Mouse (Mus musculus): ENCODE measurements around the gene Pp2d1. TPM values are rescaled to one million over a fixed set of nuclear protein-coding genes. Genes with fewer than 3 reads are reported as not detected.

The Pp2d1 gene
- total RNA-seq, 2 experiments from 2014 or later: not detected

GRCm38 (mm10) chr17:53567346-53568101, 28.3 kb upstream of the Pp2d1 start:
- ATAC-seq (replicated peaks; ENCODE audit: low FRiP score, poor library complexity, severe bottlenecking): peak; percentile 19

DNA sequence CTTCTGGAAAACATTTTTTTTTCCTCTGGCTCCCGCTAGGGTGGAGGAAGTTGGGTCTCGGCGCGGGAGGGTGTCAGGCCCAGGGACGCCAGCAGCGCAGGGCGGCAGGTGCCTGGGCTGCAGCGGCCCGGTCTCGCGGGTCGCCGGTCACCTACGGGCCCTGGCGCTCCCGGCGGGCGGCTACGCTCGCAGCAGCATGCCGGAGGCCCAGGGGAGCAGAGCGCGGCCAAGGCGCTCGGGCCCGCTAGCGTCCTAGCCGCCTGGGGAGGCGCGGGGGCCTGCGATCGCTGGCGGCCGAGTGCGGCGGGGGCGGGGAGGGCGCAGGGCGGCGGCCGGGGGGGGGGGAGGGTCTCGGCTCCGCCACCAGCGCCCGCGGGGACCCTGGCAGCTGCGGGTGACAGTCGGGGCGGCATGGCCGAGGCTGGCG, 27.7 kb upstream of the Pp2d1 start:
- peak; percentile 60 for ATAC-seq (replicated peaks; ENCODE audit: low FRiP score, poor library complexity, severe bottlenecking)

DNA sequence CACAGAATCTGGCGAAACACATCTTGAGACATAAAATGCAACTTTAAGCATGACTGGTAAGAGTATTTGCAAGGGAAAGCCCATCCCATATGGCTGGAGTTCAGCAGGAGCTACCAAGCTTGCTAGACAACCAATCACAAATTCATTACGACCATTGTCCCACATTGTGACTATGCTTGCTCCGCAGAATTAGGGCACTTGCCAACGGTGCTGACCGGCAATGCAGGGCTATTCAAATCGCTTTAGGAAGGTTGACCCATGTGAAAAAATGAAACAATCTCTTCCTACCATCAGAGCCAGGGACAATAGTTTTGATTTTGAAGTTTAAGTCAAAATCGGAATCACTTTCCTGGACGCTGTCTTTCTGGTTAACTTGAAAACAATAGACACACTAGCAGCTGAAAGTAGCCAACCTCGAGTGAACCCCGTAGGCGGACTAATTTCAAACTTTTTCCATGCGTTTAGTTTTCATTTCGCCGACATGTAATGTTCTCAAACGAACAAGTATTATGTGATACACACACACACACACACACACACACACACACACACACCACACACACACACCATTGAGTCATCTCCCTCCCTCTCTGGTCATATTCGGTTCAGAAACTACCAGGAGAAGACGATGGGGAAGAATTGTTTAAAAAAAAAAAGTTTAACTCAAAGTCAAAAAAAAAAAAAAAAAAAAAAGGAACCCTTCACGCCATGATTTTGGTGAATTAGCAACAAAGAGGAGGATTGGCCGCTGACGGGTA, 27.1 kb upstream of the Pp2d1 start, which contains the start of gene Kat2b:
Gene Kat2b, plus strand, starts transcription at position 701 of the 758 bp plus-strand sequence.
- 0 out of 2 replicates have a peak, but pooled peaks have one; percentile 1 for ATAC-seq (replicated peaks; ENCODE audit: low FRiP score, poor library complexity, severe bottlenecking)

DNA sequence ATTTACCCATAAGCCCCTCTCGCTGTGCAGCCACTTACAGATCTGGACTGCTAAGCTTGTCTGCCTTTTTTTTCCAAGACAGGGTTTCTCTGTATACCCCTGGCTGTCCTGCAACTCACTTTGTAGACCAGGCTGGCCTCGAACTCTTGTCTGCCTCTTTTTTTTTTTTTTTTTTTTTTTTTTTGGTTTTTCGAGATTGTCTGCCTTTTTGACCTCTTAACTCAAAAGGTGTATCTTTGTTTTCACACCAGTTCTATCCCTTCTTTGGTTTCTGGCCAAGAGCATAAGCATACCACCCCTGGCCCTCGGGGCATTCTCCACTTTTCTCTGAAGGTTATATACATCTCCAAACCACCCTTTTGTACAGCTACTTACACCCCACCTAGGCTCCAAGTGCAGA, 25.6 kb upstream of the Pp2d1 start:
- ATAC-seq (replicated peaks; ENCODE audit: low FRiP score, poor library complexity, severe bottlenecking): no peak

GRCm38 (mm10) chr17:53561458-53562029, 22.3 kb upstream of the Pp2d1 start:
- ATAC-seq (replicated peaks; ENCODE audit: low FRiP score, poor library complexity, severe bottlenecking): no peak

- ATAC-seq (replicated peaks; ENCODE audit: low FRiP score, poor library complexity, severe bottlenecking): no peak
Observed at GRCm38 (mm10) chr17:53559646-53560045, 20.4 kb upstream of the Pp2d1 start.

DNA sequence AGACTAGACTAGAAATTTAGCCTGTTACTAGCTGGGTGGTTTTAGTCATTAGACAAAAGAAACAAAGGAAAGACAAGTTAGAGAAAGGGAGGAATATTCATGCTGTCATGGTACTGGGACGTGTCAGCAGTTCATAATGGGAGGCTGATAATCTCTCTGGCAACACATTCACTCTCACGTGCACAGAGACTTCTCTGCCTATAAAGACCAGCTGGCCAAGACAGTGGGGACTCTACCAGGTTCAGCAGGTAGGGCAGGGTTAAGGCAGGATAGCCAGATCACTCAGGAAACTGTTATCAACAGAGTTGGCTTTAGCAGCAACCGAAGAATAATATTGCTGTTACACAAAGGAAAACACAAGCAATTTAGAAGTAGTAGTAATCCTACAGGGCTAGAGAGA, 18.2 kb upstream of the Pp2d1 start:
- ATAC-seq (replicated peaks; ENCODE audit: low FRiP score, poor library complexity, severe bottlenecking): no peak

DNA sequence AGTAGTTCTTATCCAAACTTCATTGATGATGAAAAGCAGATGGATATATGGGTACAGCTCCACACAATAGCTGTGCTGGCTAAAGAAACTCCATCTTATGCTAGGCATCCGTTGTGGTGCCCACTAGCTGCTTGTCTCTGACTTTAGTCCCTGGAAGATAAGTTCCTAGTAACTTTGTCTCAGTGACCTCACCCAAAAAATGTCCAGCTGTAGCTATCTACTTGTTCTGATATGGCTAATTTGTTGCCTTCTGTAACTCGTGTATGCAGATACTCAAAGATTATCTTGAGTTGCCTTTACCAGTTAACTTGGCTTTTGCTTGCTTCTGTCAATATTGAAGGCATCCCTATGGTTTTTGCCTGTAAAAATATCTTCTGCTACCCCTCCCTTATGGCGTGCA, 15.6 kb upstream of the Pp2d1 start:
- peak; percentile 77 for ATAC-seq (replicated peaks; ENCODE audit: low FRiP score, poor library complexity, severe bottlenecking)

DNA sequence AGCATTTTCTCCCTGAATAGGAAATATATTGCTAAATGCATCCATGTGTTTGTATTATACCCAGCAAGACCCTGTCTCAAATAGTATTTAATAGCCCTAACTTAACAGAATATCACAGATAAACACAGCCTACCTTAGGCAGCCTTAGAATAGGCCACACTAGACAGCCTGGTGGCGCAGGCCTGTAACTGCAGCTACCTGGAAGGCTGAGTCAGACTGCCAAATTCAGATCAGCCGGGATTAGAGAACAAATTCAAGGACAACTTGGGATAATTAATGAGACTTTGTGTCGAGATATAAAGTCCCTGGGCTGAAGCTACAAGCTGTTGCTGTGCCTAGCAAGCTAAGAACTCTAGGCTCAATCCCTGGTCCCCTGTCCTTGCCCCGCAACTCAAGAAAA, 14.8 kb upstream of the Pp2d1 start:
- ATAC-seq (replicated peaks; ENCODE audit: low FRiP score, poor library complexity, severe bottlenecking): peak; percentile 87

DNA sequence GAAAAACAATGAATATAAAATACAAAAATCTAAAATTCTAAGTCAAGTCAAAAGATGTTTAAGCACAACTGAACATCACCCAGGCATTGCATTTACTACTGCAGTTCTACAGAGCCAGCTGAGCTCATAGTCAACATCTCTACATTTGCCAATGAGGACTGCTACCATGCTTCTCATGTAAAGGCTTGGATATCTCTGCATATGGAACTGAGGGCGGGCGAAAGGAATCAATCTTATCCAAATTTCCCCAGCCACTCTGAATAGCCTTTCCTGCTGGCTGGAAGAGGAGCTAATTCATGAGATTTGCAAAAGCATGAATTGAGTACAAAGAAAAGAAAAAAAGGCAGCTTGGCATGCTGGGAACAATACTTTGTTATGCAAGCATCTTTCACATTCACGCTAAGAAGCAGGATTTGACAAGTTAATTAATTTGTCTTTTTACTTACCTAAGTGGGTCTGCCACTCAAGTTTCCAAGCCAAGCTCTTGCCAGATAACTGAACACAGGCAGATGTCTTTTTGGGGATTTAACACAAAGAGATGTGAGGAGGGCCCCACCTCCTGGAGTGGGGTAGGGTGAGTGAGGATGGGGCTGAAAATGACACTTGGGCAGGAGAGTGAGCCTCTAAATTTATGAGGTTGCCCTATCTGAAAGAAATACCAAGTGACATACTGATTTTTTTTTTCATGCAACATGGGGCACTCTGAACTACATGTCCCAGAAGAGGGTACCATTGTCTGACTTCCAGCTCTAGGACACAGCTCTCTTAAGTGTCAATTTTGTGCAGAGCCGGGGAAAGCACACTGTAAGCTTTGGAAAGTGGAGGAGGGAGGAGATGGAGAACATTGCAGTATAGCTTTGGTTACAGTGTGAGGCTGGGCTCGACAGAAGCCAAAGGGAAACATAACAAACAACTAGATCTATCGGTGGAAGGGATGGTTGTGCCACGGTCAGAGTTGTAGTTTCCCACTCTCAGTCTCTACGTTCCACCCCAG, 12.4 kb upstream of the Pp2d1 start:
- ATAC-seq (replicated peaks; ENCODE audit: low FRiP score, poor library complexity, severe bottlenecking): no peak

- ATAC-seq (replicated peaks; ENCODE audit: low FRiP score, poor library complexity, severe bottlenecking): no peak
Observed at GRCm38 (mm10) chr17:53543591-53544324, 4.5 kb upstream of the Pp2d1 start.

DNA sequence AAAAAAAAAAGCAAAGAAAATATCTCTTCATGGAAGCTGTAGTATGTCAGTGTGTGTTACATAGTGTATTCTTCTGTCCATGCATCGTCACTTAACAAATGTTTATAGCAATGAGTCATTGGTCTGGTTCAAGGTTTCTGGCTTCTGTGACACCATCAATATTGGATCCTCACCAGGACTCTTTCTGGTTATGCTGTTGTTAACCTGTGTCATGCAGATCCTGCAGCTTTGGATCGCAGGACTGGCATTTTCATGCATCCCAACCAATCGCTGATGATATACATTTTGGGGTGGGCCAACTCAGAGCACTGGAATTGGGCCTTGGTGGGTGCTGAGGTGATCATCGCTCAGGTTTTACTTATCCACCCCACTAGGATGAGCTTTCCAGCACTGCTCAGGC, 3.3 kb upstream of the Pp2d1 start:
- no peak for ATAC-seq (replicated peaks; ENCODE audit: low FRiP score, poor library complexity, severe bottlenecking)

DNA sequence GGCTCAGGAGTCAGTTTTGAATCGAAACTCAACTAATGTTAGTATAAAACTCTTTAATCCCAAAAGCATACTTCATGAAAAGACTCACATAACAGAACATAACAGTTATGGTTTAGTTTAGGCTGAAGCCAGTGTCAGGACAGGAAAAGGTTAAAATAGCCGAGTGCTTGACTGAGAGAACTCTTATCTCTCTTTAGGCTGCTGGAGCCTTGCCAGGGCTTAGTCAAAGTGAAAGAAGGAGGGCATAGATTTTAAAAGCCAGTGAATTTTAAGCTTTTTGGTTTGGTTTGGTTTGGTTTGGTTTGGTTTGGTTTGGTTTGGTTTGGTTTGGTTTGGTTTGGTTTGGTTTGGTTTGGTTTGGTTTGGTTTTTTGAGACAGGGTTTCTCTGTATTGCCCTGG, 6.8 kb downstream of the Pp2d1 start:
- no peak for ATAC-seq (replicated peaks; ENCODE audit: low FRiP score, poor library complexity, severe bottlenecking)

DNA sequence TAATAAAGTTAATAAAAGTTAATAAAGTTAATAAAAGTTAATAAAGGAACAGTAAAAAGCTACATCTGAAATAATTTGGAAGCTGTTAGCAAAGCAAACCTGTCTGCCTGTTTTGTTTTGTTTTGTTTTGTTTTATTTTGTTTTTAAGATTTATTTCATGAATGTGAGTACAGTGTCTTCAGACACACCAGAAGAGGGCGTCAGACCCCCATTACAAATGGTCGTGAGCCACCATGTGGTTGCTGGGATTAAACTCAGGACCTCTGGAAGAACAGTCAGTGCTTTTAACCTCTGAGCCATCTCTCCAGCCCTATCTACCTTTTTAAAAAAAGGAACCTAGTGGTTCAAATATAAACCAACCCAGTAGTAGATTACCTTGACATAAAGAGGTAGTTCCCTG, 8.1 kb downstream of the Pp2d1 start:
- no peak for ATAC-seq (replicated peaks; ENCODE audit: low FRiP score, poor library complexity, severe bottlenecking)

GRCm38 (mm10) chr17:53528034-53528433, 11.2 kb downstream of the Pp2d1 start:
- ATAC-seq (replicated peaks; ENCODE audit: low FRiP score, poor library complexity, severe bottlenecking): no peak

GRCm38 (mm10) chr17:53520509-53520908, 18.7 kb downstream of the Pp2d1 start:
- ATAC-seq (replicated peaks; ENCODE audit: low FRiP score, poor library complexity, severe bottlenecking): no peak

GRCm38 (mm10) chr17:53519364-53519763, 19.9 kb downstream of the Pp2d1 start:
- ATAC-seq (replicated peaks; ENCODE audit: low FRiP score, poor library complexity, severe bottlenecking): no peak

DNA sequence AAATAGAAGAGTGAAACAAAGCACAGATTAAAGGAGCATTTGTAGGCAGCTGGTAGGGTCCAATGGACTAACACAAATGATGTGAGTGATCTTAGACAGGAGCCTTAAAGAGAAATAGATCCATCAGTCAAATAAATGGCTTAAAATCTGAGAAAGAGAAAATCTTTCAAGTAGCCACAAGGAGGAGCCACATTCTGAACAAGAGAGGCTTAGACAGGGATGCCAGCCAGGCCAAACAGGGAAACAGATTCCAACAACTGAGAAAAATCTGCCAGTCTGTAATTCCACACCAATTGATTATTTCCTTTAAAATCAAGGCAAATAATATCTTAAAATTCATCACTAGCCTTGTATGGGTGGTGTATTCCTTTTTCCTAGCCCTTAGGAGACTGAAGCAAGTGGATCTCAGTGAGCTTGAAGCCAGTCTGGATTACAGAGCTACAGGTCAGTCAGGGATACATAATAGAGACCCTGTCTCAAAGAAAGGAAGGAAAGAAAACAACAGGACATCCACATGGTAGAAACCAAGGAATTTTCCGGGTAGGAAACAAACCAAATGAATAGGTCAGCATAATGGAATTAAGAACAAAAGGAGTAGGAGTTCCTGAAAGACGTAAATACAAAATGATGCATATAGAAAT, 26.8 kb downstream of the Pp2d1 start:
- ATAC-seq (replicated peaks; ENCODE audit: low FRiP score, poor library complexity, severe bottlenecking): no peak

- ATAC-seq (replicated peaks; ENCODE audit: low FRiP score, poor library complexity, severe bottlenecking): no peak
Observed at GRCm38 (mm10) chr17:53502966-53503365, 36.3 kb downstream of the Pp2d1 start.

Measured in erythroblast, adult 5-6 weeks (primary cell).